Mouse (Mus musculus) MEL (cell line): ENCODE data around the gene Supt16. TPM values are rescaled to one million over a fixed set of nuclear protein-coding genes. Genes with fewer than 3 reads are reported as not detected.
A peak's percentile ranks its signal among the peaks of the same experiment; 100 is the strongest.

Experiments
- DNase-seq: peaks from one replicate; pipeline ENCODE4 v3.0.0; 2011; ENCODE audit warnings: low read depth, low spot score
- H3K27ac ChIP-seq: 2 replicates; pipeline ENCODE4 v1.5.1; 2012; ENCODE audit warnings: low read depth, mild to moderate bottlenecking, control low read depth, low read length, moderate library complexity; ENCODE audit not compliant: control insufficient read depth
- H3K27me3 ChIP-seq, 2 experiments: fragments of 150-350 bp in 1 of 2; sonication (generic) in 1 of 2; 2 replicates each; pipeline ENCODE4 v1.6.1; 2012; ENCODE audit warnings: low read length in 2 of 2, mild to moderate bottlenecking in 2 of 2, improper control_type of control experiment in 1 of 2, moderate library complexity in 1 of 2; ENCODE audit not compliant: insufficient read depth in 2 of 2, control insufficient read depth in 1 of 2
- H3K36me3 ChIP-seq, 2 experiments: 2 replicates each; pipeline ENCODE4 v1.6.1; 2012 to 2014; ENCODE audit warnings: low read length in 2 of 2, improper control_type of control experiment in 1 of 2, inconsistent platforms in 1 of 2, mild to moderate bottlenecking in 1 of 2; ENCODE audit not compliant: insufficient read depth in 2 of 2, control insufficient read depth in 1 of 2
- H3K4me1 ChIP-seq, 2 experiments: fragments of 150-350 bp in 1 of 2; sonication (generic) in 1 of 2; 2 replicates each; pipeline ENCODE4 v1.6.1; 2012; ENCODE audit warnings: low read length in 2 of 2, improper control_type of control experiment in 1 of 2, mild to moderate bottlenecking in 1 of 2; ENCODE audit not compliant: insufficient read depth in 2 of 2, control insufficient read depth in 1 of 2
- H3K4me3 ChIP-seq, 2 experiments: fragments of 150-350 bp in 1 of 2; sonication (generic) in 1 of 2; 2 replicates each; pipeline ENCODE4 v1.5.1; 2012; ENCODE audit warnings: low read depth in 2 of 2, low read length in 2 of 2, mild to moderate bottlenecking in 2 of 2, moderate library complexity in 2 of 2, control low read depth in 1 of 2, improper control_type of control experiment in 1 of 2; ENCODE audit not compliant: control insufficient read depth in 1 of 2, insufficient read depth in 1 of 2
- H3K79me2 ChIP-seq: 2 replicates; pipeline ENCODE4 v1.6.1; 2012; ENCODE audit warnings: mild to moderate bottlenecking, low read length, moderate library complexity; ENCODE audit not compliant: control insufficient read depth, poor library complexity, insufficient read depth
- H3K9ac ChIP-seq: 2 replicates; pipeline ENCODE4 v1.6.1; 2012; ENCODE audit warnings: low read depth, mild to moderate bottlenecking, control low read depth, low read length, moderate library complexity; ENCODE audit not compliant: control insufficient read depth, poor library complexity, severe bottlenecking
- H3K9me3 ChIP-seq: fragments of 150-350 bp; sonication (generic); replicated peaks from 2 replicates; pipeline ENCODE4 v1.6.1; 2012; ENCODE audit warnings: mild to moderate bottlenecking, low read length, improper control_type of control experiment, moderate library complexity; ENCODE audit not compliant: insufficient read depth
- BHLHE40 ChIP-seq: IDR thresholded peaks from 2 replicates; pipeline ENCODE4 v1.6.1; 2012; ENCODE audit warnings: low read depth, mild to moderate bottlenecking, inconsistent platforms, low read length, improper control_type of control experiment, borderline replicate concordance
- CHD1 ChIP-seq: IDR thresholded peaks from 2 replicates; pipeline ENCODE4 v1.6.1; 2012; ENCODE audit warnings: low read depth, mild to moderate bottlenecking, inconsistent platforms, low read length, improper control_type of control experiment
- CHD2 ChIP-seq: IDR thresholded peaks from 2 replicates; pipeline ENCODE4 v1.6.1; 2011; ENCODE audit warnings: low read length, improper control_type of control experiment
- CTCF ChIP-seq, 3 experiments: IDR thresholded peaks in 2 of 3; conservative IDR thresholded peaks in 1 of 3; 2 replicates each; pipeline ENCODE4 v1.5.1; 2011 to 2012; ENCODE audit warnings: low read length in 3 of 3, low read depth in 2 of 3, mild to moderate bottlenecking in 2 of 3, improper control_type of control experiment in 1 of 3, inconsistent platforms in 1 of 3, mixed read lengths in 1 of 3, moderate library complexity in 1 of 3; ENCODE audit not compliant: control insufficient read depth in 1 of 3, insufficient read depth in 1 of 3, poor library complexity in 1 of 3, severe bottlenecking in 1 of 3
- E2F4 ChIP-seq: IDR thresholded peaks from 2 replicates; pipeline ENCODE4 v1.6.1; 2011; ENCODE audit warnings: low read depth, low read length, improper control_type of control experiment, borderline replicate concordance
- EP300 ChIP-seq, 2 experiments: IDR thresholded peaks; 2 replicates each; pipeline ENCODE4 v1.6.1; 2011; ENCODE audit warnings: improper control_type of control experiment in 2 of 2, low read length in 2 of 2, low read depth in 1 of 2, mild to moderate bottlenecking in 1 of 2
- ETS1 ChIP-seq: IDR thresholded peaks from 2 replicates; pipeline ENCODE4 v1.6.1; 2012; ENCODE audit warnings: low read depth, mild to moderate bottlenecking, inconsistent platforms, low read length, improper control_type of control experiment, moderate library complexity
- GABPA ChIP-seq: IDR thresholded peaks from 2 replicates; pipeline ENCODE4 v1.6.1; 2012; ENCODE audit warnings: low read depth, mild to moderate bottlenecking, inconsistent platforms, low read length, improper control_type of control experiment, moderate library complexity
- MAX ChIP-seq: IDR thresholded peaks from 2 replicates; pipeline ENCODE4 v1.6.1; 2011; ENCODE audit warnings: low read length, improper control_type of control experiment
- MAZ ChIP-seq: IDR thresholded peaks from 2 replicates; pipeline ENCODE4 v1.6.1; 2012; ENCODE audit warnings: low read depth, mild to moderate bottlenecking, inconsistent platforms, low read length, improper control_type of control experiment
- MEF2A ChIP-seq: IDR thresholded peaks from 2 replicates; pipeline ENCODE4 v1.6.1; 2014; ENCODE audit warnings: low read depth, mild to moderate bottlenecking, inconsistent platforms, low read length, improper control_type of control experiment; ENCODE audit not compliant: poor library complexity, insufficient replicate concordance, severe bottlenecking; ENCODE audit errors: extremely low read depth
- POLR2A ChIP-seq, 2 experiments: IDR thresholded peaks; 2 replicates each; pipeline ENCODE4 v1.6.1; 2011 to 2012; ENCODE audit warnings: low read length in 2 of 2, mild to moderate bottlenecking in 2 of 2, control low read depth in 1 of 2, improper control_type of control experiment in 1 of 2, low read depth in 1 of 2, moderate library complexity in 1 of 2; ENCODE audit not compliant: control insufficient read depth in 1 of 2, insufficient read depth in 1 of 2, poor library complexity in 1 of 2
- POLR2AphosphoS2 ChIP-seq: IDR thresholded peaks from 2 replicates; pipeline ENCODE4 v1.6.1; 2011; ENCODE audit warnings: low read length, improper control_type of control experiment
- POLR2AphosphoS5 ChIP-seq: IDR thresholded peaks from 2 replicates; pipeline ENCODE4 v1.6.1; 2012; ENCODE audit warnings: low read depth, borderline replicate concordance, mild to moderate bottlenecking, inconsistent platforms, low read length, moderate library complexity, mixed read lengths
- RCOR1 ChIP-seq: IDR thresholded peaks from 2 replicates; pipeline ENCODE4 v1.6.1; 2012; ENCODE audit warnings: low read depth, mild to moderate bottlenecking, inconsistent platforms, low read length, improper control_type of control experiment
- SIN3A ChIP-seq: IDR thresholded peaks from 2 replicates; pipeline ENCODE4 v1.6.1; 2012; ENCODE audit warnings: low read length, improper control_type of control experiment, inconsistent platforms
- SMC3 ChIP-seq: IDR thresholded peaks from 2 replicates; pipeline ENCODE4 v1.6.1; 2011; ENCODE audit warnings: low read depth, low read length, improper control_type of control experiment
- TCF12 ChIP-seq: IDR thresholded peaks from 2 replicates; pipeline ENCODE4 v1.6.1; 2014; ENCODE audit warnings: low read depth, mild to moderate bottlenecking, inconsistent platforms, low read length, improper control_type of control experiment, moderate library complexity
- ZC3H11A ChIP-seq: IDR thresholded peaks from 2 replicates; pipeline ENCODE4 v1.6.1; 2012; ENCODE audit warnings: low read depth, mild to moderate bottlenecking, inconsistent platforms, low read length, improper control_type of control experiment
- ZKSCAN1 ChIP-seq: IDR thresholded peaks from 2 replicates; pipeline ENCODE4 v1.6.1; 2012; ENCODE audit warnings: low read depth, mild to moderate bottlenecking, inconsistent platforms, low read length, improper control_type of control experiment, moderate library complexity
- ZMIZ1 ChIP-seq: IDR thresholded peaks from 2 replicates; pipeline ENCODE4 v1.6.1; 2012; ENCODE audit warnings: low read depth, mild to moderate bottlenecking, inconsistent platforms, low read length, improper control_type of control experiment, moderate library complexity
- polyA plus RNA-seq, 2 experiments: library from polyadenylated mRNA; stranded (reverse) in 1 of 2; unstranded in 1 of 2; fragments of >175 nt in 1 of 2; fragments of >200 nt in 1 of 2; gene quantifications; 2 replicates each; pipeline versions ENCODE4 v1.2.1 to v1.2.4; 2012; ENCODE audit warnings: low replicate concordance in 2 of 2, low read depth in 1 of 2; ENCODE audit not compliant: insufficient read length in 2 of 2, insufficient read depth in 1 of 2, missing spikeins in 1 of 2
- total RNA-seq: library from RNA; depleted of rRNA; stranded (reverse); fragments of 300-350 nt; gene quantifications from 2 replicates; pipeline ENCODE4 v1.2.3, GENCODE M21; 2012

Gene Supt16
- total and polyA plus RNA-seq, 3 experiments = 87.1 to 145 (median 114) TPM

DNA sequence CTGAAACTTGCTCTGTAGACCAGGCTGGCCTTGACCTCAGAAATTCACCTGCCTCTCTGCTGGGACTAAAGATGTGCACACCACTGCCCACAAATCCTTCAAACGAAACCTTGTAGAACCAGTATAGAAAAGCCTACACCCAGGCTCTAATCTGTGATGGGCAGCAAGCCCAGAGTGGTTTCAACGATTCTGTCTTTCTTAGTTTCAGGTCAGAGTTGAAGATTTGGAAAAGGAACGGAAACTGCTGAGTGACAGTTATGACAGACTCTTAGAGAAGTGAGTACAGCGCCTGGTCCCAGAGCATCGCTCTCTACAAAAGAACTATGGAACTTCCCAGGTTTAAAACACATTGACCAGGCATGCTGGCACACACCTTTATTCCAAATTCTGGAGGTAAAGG lies 63.6 kb downstream of the Supt16 start:
- Histone ChIP-seq H3K4me3 (no peak overlapping the region), H3K36me3 (no peaks in the 10 kb centered on the region; a peak in 1 of 4 replicates), H3K9me3 (no peaks in the 10 kb centered on the region), H3K4me1 (peaks cover 0 to 3% of the 10 kb centered on the region in 2 experiments; a peak in 1 of 4 replicates), H3K27ac (no peak overlapping the region), H3K79me2 (no peaks in the 10 kb centered on the region), H3K9ac (no peak overlapping the region), H3K27me3 (peaks cover 0 to under 1% of the 10 kb centered on the region in 2 experiments; a peak in 1 of 4 replicates)
- DNase-seq = peak; percentile 36
- TF ChIP-seq MAX (no peak), ETS1 (no peak), POLR2A (IDR thresholded peaks at IDR 0.05; ENCODE audit: control insufficient read depth in 1 of 2, insufficient read depth in 1 of 2, low read depth in 1 of 2, low read length in 2 of 2, poor library complexity in 1 of 2) (no peak), SMC3 (no peak), CTCF (IDR thresholded peaks at IDR 0.05 in 2 of 3, conservative IDR thresholded peaks at IDR 0.05 in 1 of 3; ENCODE audit: control insufficient read depth in 1 of 3, insufficient read depth in 1 of 3, low read depth in 2 of 3, low read length in 3 of 3, poor library complexity in 1 of 3, severe bottlenecking in 1 of 3) (no peak), ZC3H11A (no peak), EP300 (IDR thresholded peaks at IDR 0.05; ENCODE audit: low read depth in 1 of 2, low read length in 2 of 2) (no peak), POLR2AphosphoS2 (no peak), ZMIZ1 (no peak), E2F4 (no peak), TCF12 (no peak), MEF2A (no peak), CHD1 (no peak), MAZ (no peak), GABPA (no peak), CHD2 (no peak), SIN3A (no peak)

DNA sequence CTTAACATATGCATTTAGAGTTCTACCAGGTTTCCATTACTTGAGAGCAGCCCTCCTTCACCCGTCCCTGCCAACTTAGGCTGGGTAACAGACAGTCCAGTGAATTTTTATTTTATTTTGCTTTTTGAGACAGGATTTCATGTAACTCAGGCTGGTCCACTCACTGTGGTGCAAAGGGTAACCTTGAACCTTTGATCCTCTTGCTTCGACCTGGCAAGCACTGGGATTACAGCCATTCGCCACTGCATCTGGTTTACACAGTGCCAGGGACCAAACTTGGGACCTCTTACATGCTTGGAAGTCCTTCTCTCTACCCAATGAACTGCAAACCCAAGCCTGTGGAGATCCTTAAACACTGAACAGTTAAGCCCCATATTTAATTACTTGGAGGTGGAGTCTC lies 72.6 kb downstream of the Supt16 start:
- no peak for TF ChIP-seq BHLHE40
- TF ChIP-seq E2F4 = no peak
- no peak for TF ChIP-seq POLR2AphosphoS5
- TF ChIP-seq RCOR1 = no peak
- TF ChIP-seq ZKSCAN1 = no peak
- no peak for TF ChIP-seq ZMIZ1
- H3K27me3 ChIP-seq = peaks cover 0 to 4% of the 10 kb centered on the region in 2 experiments
- H3K9ac ChIP-seq = no peak overlapping the region
- H3K9me3 ChIP-seq = no peaks in the 10 kb centered on the region
- no peak overlapping the region for H3K27ac ChIP-seq
- no peaks in the 10 kb centered on the region for H3K79me2 ChIP-seq
- H3K36me3 ChIP-seq = no peaks in the 10 kb centered on the region
- no peak for DNase-seq
- H3K4me3 ChIP-seq = no peak overlapping the region
- no peaks in the 10 kb centered on the region for H3K4me1 ChIP-seq
